Mouse (Mus musculus): ENCODE measurements around the gene Hsf2.
"Not testable (repeated sequence)": the region's sequence is repeated elsewhere in the genome, so short reads cannot be mapped to it uniquely, and the experiment has no call there.

Hsf2 gene

DNA sequence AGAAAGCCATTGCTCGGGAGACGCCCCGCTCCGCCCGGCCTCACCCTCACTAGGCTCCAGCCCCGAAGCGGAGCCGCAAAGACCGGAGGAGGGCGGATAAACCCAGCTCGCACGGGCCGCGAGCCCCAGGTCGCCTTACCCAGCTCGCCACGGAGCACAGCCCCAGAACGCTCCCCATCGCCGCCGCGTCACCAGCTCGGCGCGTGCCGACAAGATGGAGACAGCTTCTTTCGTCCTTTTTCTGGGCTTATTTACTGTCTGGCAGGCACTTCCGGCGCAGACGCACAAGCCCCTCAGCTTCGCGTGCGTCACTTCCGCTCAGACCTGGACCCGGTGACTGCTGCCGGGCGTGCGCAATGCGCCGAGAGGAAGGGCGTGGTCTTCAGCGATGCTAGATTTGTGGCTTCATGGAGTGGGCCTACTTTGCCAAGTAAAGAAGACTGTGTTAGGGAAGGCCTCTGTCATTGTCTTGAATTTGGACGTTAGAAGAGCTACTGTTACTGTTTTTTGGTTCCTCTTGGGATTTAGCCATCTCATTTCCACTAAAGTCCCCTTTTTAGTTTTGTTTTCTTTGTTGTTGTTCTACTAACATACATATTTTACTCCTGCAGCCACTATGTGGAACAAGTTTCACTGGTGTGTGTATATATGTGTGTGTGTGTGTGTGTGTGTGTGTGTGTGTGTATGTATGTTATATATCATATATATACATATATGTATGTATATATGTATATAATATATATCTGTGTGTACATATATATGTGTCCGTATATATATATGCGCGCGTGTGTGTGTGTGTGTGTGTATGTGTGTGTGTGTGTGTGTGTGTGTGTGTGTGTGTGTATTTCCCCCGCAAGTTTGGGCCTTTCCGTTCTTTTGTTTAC lies 46.3 kb downstream of the Hsf2 start, which contains the start of gene Serinc1:
Gene Serinc1, minus strand, starts transcription at position 313 of the 884 bp plus-strand sequence.
- DNase-seq (ENCODE audit: low spot score): peak; percentile 98

DNA sequence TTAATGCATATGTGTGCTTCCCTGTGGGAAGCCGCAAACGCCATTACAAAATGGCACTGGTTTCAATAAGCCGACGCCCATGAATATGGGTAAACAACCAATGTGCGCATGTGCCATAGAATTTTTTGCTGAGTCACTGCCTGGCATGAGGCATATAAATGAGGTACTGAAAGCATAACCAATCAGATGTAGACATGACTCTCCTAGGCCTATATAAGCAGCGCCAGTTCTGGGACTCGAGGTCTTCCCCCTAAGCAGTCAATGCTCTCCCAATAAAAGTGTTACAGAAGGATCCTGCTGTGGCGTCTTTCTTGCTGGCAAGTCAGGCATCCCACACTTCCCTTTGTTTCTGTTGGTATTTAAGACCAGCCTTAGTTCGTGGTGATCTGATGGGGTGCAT lies 57.7 kb downstream of the Hsf2 start:
- not testable (repeated sequence) for DNase-seq (ENCODE audit: low spot score)

DNA sequence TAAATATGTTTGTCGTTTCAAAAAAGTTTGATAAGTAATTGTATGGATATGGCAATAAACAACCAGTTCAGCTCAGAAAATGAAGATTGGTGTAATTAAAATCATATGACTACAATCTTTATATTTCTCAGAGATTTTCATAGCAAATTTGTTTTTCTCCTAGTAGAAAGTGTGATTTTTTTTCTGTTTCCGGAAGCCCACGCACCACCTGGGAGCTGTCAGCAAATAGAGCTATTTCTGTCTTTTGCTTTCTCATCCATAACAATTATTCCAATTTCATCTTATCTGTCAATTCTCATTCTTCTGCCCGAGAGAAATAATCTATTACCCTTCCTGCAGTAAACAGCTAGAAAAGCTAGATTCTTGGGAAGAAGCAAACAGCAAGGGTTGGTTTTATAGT lies 63.4 kb downstream of the Hsf2 start:
- no peak for DNase-seq (ENCODE audit: low spot score)

DNA sequence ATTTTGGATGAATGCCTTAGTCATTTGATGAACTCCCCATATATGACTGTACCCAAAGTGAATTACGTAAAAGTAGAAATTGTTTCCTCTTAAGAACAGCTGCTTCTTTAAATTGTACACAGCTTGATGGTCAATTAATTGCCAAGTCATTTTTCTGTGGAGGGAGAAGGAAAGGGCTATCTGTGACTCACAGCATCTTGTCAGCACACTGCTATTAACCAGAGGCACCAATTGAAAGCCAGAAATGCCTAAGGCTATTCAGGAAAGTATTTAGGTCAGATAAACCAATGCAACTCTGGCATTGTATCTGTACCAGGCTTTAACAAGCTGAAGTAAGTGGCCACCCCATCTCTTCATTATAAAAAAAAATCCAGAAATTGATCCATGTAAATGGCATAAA lies 67.5 kb downstream of the Hsf2 start:
- no peak for DNase-seq (ENCODE audit: low spot score)

DNA sequence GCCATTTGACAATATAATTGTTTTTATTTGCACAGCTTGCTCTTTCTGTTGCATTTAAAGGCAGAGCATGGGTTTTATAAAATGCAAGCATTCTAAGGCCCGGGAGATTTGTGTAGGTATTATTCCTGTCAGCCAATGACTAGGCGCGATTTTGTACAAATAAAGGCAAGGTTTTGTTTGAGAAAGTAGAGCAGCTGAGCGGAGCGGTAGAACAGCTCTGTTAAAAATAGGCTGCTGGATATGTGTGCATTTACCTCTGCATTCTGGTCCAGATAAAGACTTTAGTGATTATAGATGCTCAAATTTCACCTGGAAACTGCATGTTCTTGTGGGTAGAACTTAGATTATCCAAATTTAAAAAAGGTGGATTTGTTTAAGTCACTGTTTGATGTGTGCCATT lies 71.4 kb downstream of the Hsf2 start:
- DNase-seq (ENCODE audit: low spot score): no peak
